In genomic region chr17:6107015-6107601, GRCm38 (mm10) we compare ENCODE assay signal across 8 mouse cellular contexts. TPM values are rescaled to one million over a fixed set of nuclear protein-coding genes. Genes with fewer than 3 reads are reported as not detected.
DNase-seq lines count a peak whose midpoint lies in the region.

No protein-coding gene starts in this region.

- DNase-seq in MN1 (ENCODE audit: low spot score) = peak; percentile 61
- peak; percentile 74 for DNase-seq in cerebellum, adult 11-12 months
- peak; percentile 39 for DNase-seq in forelimb bud, embryonic 11.5 days (ENCODE audit: low read depth, low spot score)
- DNase-seq in heart, postnatal 4 days = peak; percentile 59
- DNase-seq in layer of hippocampus, postnatal 10 days (ENCODE audit: low spot score in 2 of 2) = peak; percentile 57 to 75
- peak; percentile 53 for DNase-seq in lung, postnatal 14 days
- DNase-seq in retina, postnatal 1 day = peak; percentile 65
- peak; percentile 53 for DNase-seq in urinary bladder, adult 2 months (ENCODE audit: low spot score)

RNA-seq across cellular contexts. Expression of gene Tulp4, which starts 0.9 kb away (rescaled TPM):
- total RNA-seq in heart, postnatal 4 days (2021) = 100 to 1,000 TPM; 127 to 136 TPM
- total RNA-seq in layer of hippocampus, postnatal 10 days (2021) = 100 to 1,000 TPM; 292 to 299 TPM
- 42.4 and 52.4 TPM in 2 replicates for polyA plus RNA-seq in urinary bladder, adult 2 months (2012; rRNA removed)

RNA-seq across cellular contexts. Expression of gene Gtf2h5, which starts 27.5 kb away (rescaled TPM):
- 10 to 100 TPM; 87.1 to 94.5 TPM for total RNA-seq in heart, postnatal 4 days (2021)
- total RNA-seq in layer of hippocampus, postnatal 10 days (2021) = 100 to 1,000 TPM; 172 to 182 TPM
- 50.7 and 50.9 TPM in 2 replicates for polyA plus RNA-seq in urinary bladder, adult 2 months (2012; rRNA removed)

RNA-seq across cellular contexts. Expression of gene Serac1, which starts 27.6 kb away (rescaled TPM):
- 1 to 10 TPM; 7.0 to 8.8 TPM for total RNA-seq in heart, postnatal 4 days (2021)
- total RNA-seq in layer of hippocampus, postnatal 10 days (2021) = 10 to 100 TPM; 20.2 to 25.2 TPM
- polyA plus RNA-seq in urinary bladder, adult 2 months (2012; rRNA removed) = 5.8 and 6.7 TPM in 2 replicates

Comparison
In these comparisons a context has a peak if more than half of its experiments do, and no peak if none do; other contexts are left out.
1. Peak in every context shown above with its lines: DNase-seq.